In genomic region chr19:3575276-3575631, GRCm38 (mm10) we compare ENCODE assay signal across 7 mouse cellular contexts. TPM values are rescaled to one million over a fixed set of nuclear protein-coding genes. Genes with fewer than 3 reads are reported as not detected.
DNase-seq lines count a peak whose midpoint lies in the region; ATAC-seq and TF ChIP-seq lines count a peak whose summit lies in the region.

No protein-coding gene starts in this region.

- WGBS in kidney, embryonic 15.5 days = 0% methylated on average over 46 of the region's 50 CpGs
- WGBS in macrophage (ENCODE audit: missing documents) = 1% methylated on average over 50 of the region's 50 CpGs

- peak overlapping the region; percentile 78 for H3K4me2 ChIP-seq in kidney, embryonic 15.5 days

- H3K36me3 ChIP-seq in ES-Bruce4 (ENCODE audit: control insufficient read depth, insufficient read depth, low read length, poor library complexity, severe bottlenecking) (no peaks in the 10 kb centered on the region), macrophage (ENCODE audit: inconsistent target) (no peaks in the 10 kb centered on the region)
- no peaks in the 10 kb centered on the region for H3K36me3 ChIP-seq in kidney, embryonic 15.5 days

- H3K4me3 ChIP-seq in ES-Bruce4 (ENCODE audit: low read depth, low read length) (peak overlapping the region; percentile 95), macrophage (ENCODE audit: inconsistent target) (peak overlapping the region; percentile 84)
- peak overlapping the region; percentile 92 for H3K4me3 ChIP-seq in kidney, embryonic 15.5 days (replicated peaks)

- H3K27me3 ChIP-seq in ES-Bruce4 (ENCODE audit: control insufficient read depth, insufficient read depth, low read length, poor library complexity, severe bottlenecking) = no peaks in the 10 kb centered on the region
- no peaks in the 10 kb centered on the region for H3K27me3 ChIP-seq in kidney, embryonic 15.5 days

- peak; percentile 5 for ATAC-seq in activated CD4-positive, CD25-positive, alpha-beta regulatory T cell, adult 4 months
- peak; percentile 61 for ATAC-seq in kidney, embryonic 15.5 days (replicated peaks; ENCODE audit: low FRiP score)
- ATAC-seq in megakaryocyte-erythroid progenitor cell, adult 5-6 weeks (replicated peaks; ENCODE audit: low FRiP score, low TSS enrichment, poor library complexity, severe bottlenecking) = no peak

- H3K9ac ChIP-seq in ES-Bruce4 (ENCODE audit: low read depth, poor library complexity, severe bottlenecking) = peak overlapping the region; percentile 86
- H3K9ac ChIP-seq in kidney, embryonic 15.5 days = peak overlapping the region; percentile 92

- no peak for TF ChIP-seq CTCF in ES-Bruce4 (IDR thresholded peaks at IDR 0.05; ENCODE audit: low read depth, low read length)

- H3K79me2 ChIP-seq in macrophage (ENCODE audit: inconsistent target) = peaks cover 49% of the 10 kb centered on the region

- DNase-seq in gastrocnemius, postnatal 10 days = peak; percentile 85
- DNase-seq in spleen, postnatal 10 days (ENCODE audit: low spot score in 2 of 2) = no peak

- 0 out of 2 replicates have a peak overlapping the region, but pooled peaks have one; percentile 22 for H3K27ac ChIP-seq in ES-Bruce4 (ENCODE audit: insufficient read depth, low read length)
- H3K27ac ChIP-seq in kidney, embryonic 15.5 days = peak overlapping the region; percentile 98
- H3K27ac ChIP-seq in macrophage = peak overlapping the region; percentile 68

- peaks cover 8% of the 10 kb centered on the region for H3K4me1 ChIP-seq in ES-Bruce4 (ENCODE audit: control insufficient read depth, insufficient read depth, low read length)
- peaks cover 30% of the 10 kb centered on the region for H3K4me1 ChIP-seq in kidney, embryonic 15.5 days

- no peak for TF ChIP-seq POLR2A in ES-Bruce4 (IDR thresholded peaks at IDR 0.05; ENCODE audit: insufficient read depth, low read length)

- no peak for TF ChIP-seq EP300 in ES-Bruce4 (IDR thresholded peaks at IDR 0.05; ENCODE audit: insufficient read depth, low read depth, low read length)

- no peaks in the 10 kb centered on the region for H3K9me3 ChIP-seq in ES-Bruce4 (replicated peaks; ENCODE audit: control insufficient read depth, insufficient read depth, low read length, poor library complexity, severe bottlenecking)
- H3K9me3 ChIP-seq in kidney, embryonic 15.5 days (replicated peaks) = no peaks in the 10 kb centered on the region

RNA-seq across cellular contexts. Expression of gene Ppp6r3, which starts 0.3 kb away (rescaled TPM):
- polyA plus RNA-seq in ES-Bruce4 (2011; ENCODE audit: insufficient read depth, insufficient read length, low read depth, missing spikeins) (153 and 171 TPM in 2 replicates), macrophage (2018) (44.9 to 49.4 TPM (median 48.9 TPM) in 3 replicates)
- polyA plus RNA-seq in activated CD4-positive, CD25-positive, alpha-beta regulatory T cell, adult 4 months (2017; shearing (Covaris generic)) = 10 to 100 TPM; 63.1 to 63.2 TPM
- total RNA-seq in gastrocnemius, postnatal 10 days (2021) = 10 to 100 TPM; 58.2 to 68.7 TPM
- 62.1 and 66.9 TPM in 2 replicates for polyA plus RNA-seq in kidney, embryonic 15.5 days (2015; fragmentation: Nextera tagmentation; extraction: Ambion mirVana)
- total RNA-seq in macrophage (2018; cell fraction: chromatin; rRNA removed) = 100 to 1,000 TPM; 105 to 231 (median 178) TPM
- 10 to 100 TPM; 48.2 to 64.6 (median 56.9) TPM for total RNA-seq in macrophage (2018; cell fraction: cytosol; rRNA removed)
- total RNA-seq in macrophage (2018; cell fraction: nucleus; rRNA removed) = 100 to 1,000 TPM in 13 of 26 experiments, 10 to 100 TPM in 13; 82.4 to 136 (median 101) TPM
- total RNA-seq in megakaryocyte-erythroid progenitor cell, adult 5-6 weeks (2014; fragmentation: Nextera tagmentation) = 91.4 and 100 TPM in 2 replicates
- 90.3 and 96.6 TPM in 2 replicates for total RNA-seq in megakaryocyte-erythroid progenitor cell, adult 5-6 weeks (2017)

Comparison
In these comparisons a context has a peak if more than half of its experiments do, and no peak if none do; other contexts are left out.
1. H3K27ac ChIP-seq: peak in every context shown above with its lines; median percentile 98 in kidney, embryonic 15.5 days; 68 in macrophage; 22 in ES-Bruce4.